Mouse (Mus musculus) MEL (cell line): ENCODE measurements around the gene Lpgat1.

Source experiments
- E2F4 ChIP-seq: IDR thresholded peaks from 2 replicates; pipeline ENCODE4 v1.6.1; 2011; ENCODE audit warnings: low read depth, low read length, improper control_type of control experiment, borderline replicate concordance
- HCFC1 ChIP-seq: IDR thresholded peaks from 2 replicates; pipeline ENCODE4 v1.6.1; 2012; ENCODE audit warnings: low read depth, mild to moderate bottlenecking, inconsistent platforms, low read length, improper control_type of control experiment, moderate library complexity
- NELFE ChIP-seq: IDR thresholded peaks from 2 replicates; pipeline ENCODE4 v1.6.1; 2011; ENCODE audit warnings: low read depth, low read length, improper control_type of control experiment
- POLR2A ChIP-seq, 2 experiments: IDR thresholded peaks; 2 replicates each; pipeline ENCODE4 v1.6.1; 2011 to 2012; ENCODE audit warnings: low read length in 2 of 2, mild to moderate bottlenecking in 2 of 2, control low read depth in 1 of 2, improper control_type of control experiment in 1 of 2, low read depth in 1 of 2, moderate library complexity in 1 of 2; ENCODE audit not compliant: control insufficient read depth in 1 of 2, insufficient read depth in 1 of 2, poor library complexity in 1 of 2
- TAL1 ChIP-seq: IDR thresholded peaks from 2 replicates; pipeline ENCODE4 v1.6.1; 2012; ENCODE audit warnings: mild to moderate bottlenecking, inconsistent platforms, low read length, moderate library complexity, mixed read lengths
- USF1 ChIP-seq: IDR thresholded peaks from 2 replicates; pipeline ENCODE4 v1.6.1; 2014; ENCODE audit warnings: low read depth, mild to moderate bottlenecking, inconsistent platforms, low read length, improper control_type of control experiment, moderate library complexity
- ZC3H11A ChIP-seq: IDR thresholded peaks from 2 replicates; pipeline ENCODE4 v1.6.1; 2012; ENCODE audit warnings: low read depth, mild to moderate bottlenecking, inconsistent platforms, low read length, improper control_type of control experiment

DNA sequence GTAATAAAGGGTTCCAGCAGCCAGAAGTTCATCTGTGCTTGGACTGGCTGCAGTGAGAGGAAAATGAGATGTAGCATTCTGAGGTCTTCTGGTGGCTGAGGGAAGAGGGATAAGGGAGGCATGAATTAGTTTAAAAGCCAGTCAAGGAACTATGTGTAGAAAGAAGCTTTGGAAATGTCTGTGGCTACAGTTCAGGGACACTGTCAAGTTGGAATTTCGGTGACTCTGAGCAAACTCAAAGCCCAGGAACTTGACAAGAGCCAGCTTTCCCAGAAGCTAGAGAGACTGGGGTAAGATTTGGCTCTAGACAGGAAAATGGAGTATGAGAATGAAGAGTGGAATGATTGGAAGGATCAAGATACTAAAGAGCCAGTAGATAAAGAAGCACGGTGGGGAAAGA is 7.8 kb upstream of the Lpgat1 start:
- TF ChIP-seq E2F4 (no peak), TAL1 (no peak), HCFC1 (no peak), POLR2A (IDR thresholded peaks at IDR 0.05; ENCODE audit: control insufficient read depth in 1 of 2, insufficient read depth in 1 of 2, low read depth in 1 of 2, low read length in 2 of 2, poor library complexity in 1 of 2) (no peak), ZC3H11A (no peak), USF1 (no peak), NELFE (no peak)
